Mouse (Mus musculus) E14TG2a.4 (cell line): Measurements from ENCODE around the gene Pik3r2.

Source experiments
- CTCF ChIP-seq: conservative IDR thresholded peaks from 2 replicates; pipeline ENCODE4 v1.5.1; 2014; ENCODE audit warnings: low read length
- NANOG ChIP-seq: IDR thresholded peaks from 2 replicates; pipeline ENCODE4 v1.6.1; 2014; ENCODE audit warnings: borderline replicate concordance, low read length, mixed read lengths

DNA sequence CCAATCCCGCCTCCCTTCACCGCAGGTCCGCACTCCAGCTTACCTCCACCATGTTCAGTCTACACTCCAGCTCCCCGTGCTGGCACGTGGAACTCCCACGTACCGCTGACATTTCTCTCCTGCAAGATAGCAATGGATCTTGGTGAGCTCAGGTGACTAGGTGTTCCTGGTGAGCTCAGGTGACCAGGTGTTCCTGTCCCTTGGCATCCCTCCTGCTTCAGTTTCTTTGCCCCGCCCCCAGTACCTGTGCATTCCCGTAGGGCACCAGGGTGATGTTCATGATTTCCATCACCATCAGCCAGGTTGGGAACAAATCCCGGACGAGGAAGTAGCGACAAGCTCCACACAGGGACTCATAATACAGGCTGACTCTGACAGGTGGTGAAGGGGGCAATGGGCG lies 11.8 kb downstream of the Pik3r2 start:
- TF ChIP-seq CTCF = no peak
- no peak for TF ChIP-seq NANOG
